Mouse (Mus musculus) midbrain, embryonic 11.5 days (tissue): ENCODE measurements around the gene Mrfap1. TPM values are rescaled to one million over a fixed set of nuclear protein-coding genes. Genes with fewer than 3 reads are reported as not detected.

Source experiments
- ATAC-seq: fragments of 200-750 bp; cut with Nextera tagmentation; 2 replicates; pipeline ENCODE4 v1.8.0; 2017; ENCODE audit warnings: moderate TSS enrichment, moderate library complexity; ENCODE audit not compliant: low FRiP score
- DNase-seq: peaks from one replicate; pipeline ENCODE4 v3.0.0; 2015; ENCODE audit warnings: low spot score; ENCODE audit errors: missing footprints
- H3K27ac ChIP-seq: fragments of 300-500 bp; sonication (generic); 2 replicates; pipeline ENCODE4 v1.5.1; 2014; ENCODE audit warnings: low read depth, low read length
- H3K27me3 ChIP-seq: fragments of 300-500 bp; sonication (generic); 2 replicates; pipeline ENCODE4 v1.6.1; 2014; ENCODE audit warnings: mild to moderate bottlenecking, low read length, moderate library complexity, mixed read lengths; ENCODE audit not compliant: control insufficient read depth, insufficient read depth
- H3K36me3 ChIP-seq: fragments of 300-500 bp; sonication (generic); 2 replicates; pipeline ENCODE4 v1.6.1; 2014; ENCODE audit warnings: mild to moderate bottlenecking, low read length, moderate library complexity, mixed read lengths; ENCODE audit not compliant: control insufficient read depth, insufficient read depth
- H3K4me1 ChIP-seq: fragments of 300-500 bp; sonication (generic); 2 replicates; pipeline ENCODE4 v1.6.1; 2014; ENCODE audit warnings: low read length; ENCODE audit not compliant: control insufficient read depth, insufficient read depth
- H3K4me2 ChIP-seq: fragments of 300-500 bp; sonication (generic); 2 replicates; pipeline ENCODE4 v1.6.1; 2014; ENCODE audit warnings: mild to moderate bottlenecking, moderate library complexity
- H3K4me3 ChIP-seq: fragments of 300-500 bp; sonication (generic); 2 replicates; pipeline ENCODE4 v1.5.1; 2014; ENCODE audit warnings: low read depth, low read length
- H3K9ac ChIP-seq: fragments of 300-500 bp; sonication (generic); 2 replicates; pipeline ENCODE4 v1.6.1; 2014; ENCODE audit warnings: low read length
- H3K9me3 ChIP-seq: fragments of 300-500 bp; sonication (generic); 2 replicates; pipeline ENCODE4 v1.6.1; 2016; ENCODE audit warnings: low read length; ENCODE audit not compliant: control insufficient read depth
- WGBS: fragments of 180-500 bp; shearing (Covaris S2); extraction: QIAGEN DNeasy Blood & Tissue Kit; methylation state at CpG from one replicate; pipeline ENCODE4 v1.1.7; 2014; 5-methylcytosine and 5-hydroxymethylcytosine counted together
- polyA plus RNA-seq: library from polyadenylated mRNA; unstranded; fragments of >200 nt; fragmentation: Nextera tagmentation; extraction: Ambion mirVana; gene quantifications from 2 replicates; pipeline ENCODE4 v1.2.1, GENCODE M21; 2014

The Mrfap1 gene
- polyA plus RNA-seq, 1 experiment from 2014 or later, result 615 TPM

DNA sequence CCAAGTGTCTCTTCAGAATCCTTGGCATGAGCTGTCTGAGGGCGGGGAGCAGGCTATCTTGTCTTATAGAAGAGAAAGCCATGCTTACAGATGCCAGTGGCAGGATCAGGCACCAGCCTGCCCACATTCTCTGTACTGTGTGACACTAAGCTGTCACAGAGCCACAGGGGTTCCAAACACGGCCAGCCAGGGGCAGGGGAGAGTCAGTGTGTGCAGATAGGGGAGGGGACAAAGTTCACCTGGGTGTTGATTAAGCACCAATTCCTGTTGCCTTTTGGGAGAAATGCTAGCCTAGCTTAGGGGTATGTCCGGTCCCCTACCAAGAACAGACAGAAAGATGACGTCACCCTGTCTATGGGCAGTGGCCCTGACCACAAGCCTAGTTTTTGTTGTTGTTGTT lies 32.5 kb upstream of the Mrfap1 start:
- 80% methylated on average over 4 of the region's 4 CpGs for WGBS

DNA sequence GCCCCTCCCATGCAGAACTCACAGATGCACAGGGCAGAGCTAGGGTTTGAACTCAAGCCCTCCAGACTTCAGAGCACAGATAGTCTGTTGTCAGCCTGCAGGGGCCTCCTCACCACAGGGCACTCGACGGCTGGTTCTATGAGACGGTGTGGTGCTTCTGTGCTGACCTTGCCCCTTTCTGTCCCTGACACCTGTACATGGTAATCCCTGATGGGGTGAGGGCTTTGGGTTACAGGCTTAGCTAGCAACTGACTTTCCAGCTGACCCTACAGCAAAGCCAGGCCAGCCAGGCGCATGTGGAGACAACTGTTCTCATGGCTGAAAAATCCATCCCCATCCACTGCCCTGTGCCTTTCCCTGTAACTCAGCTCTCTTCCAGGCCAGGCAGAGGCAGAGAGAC lies 26.3 kb upstream of the Mrfap1 start:
- Histone ChIP-seq H3K4me2 (no peak overlapping the region), H3K4me3 (no peak overlapping the region), H3K27ac (no peak overlapping the region), H3K36me3 (peaks cover 3% of the 10 kb centered on the region; the same call in 1 of the 2 replicates), H3K9ac (no peak overlapping the region), H3K4me1 (no peaks in the 10 kb centered on the region), H3K9me3 (no peaks in the 10 kb centered on the region), H3K27me3 (no peaks in the 10 kb centered on the region)
- DNase-seq (no peak), ATAC-seq (no peak)
- WGBS, result 90% methylated on average over 4 of the region's 4 CpGs

More for the DNA sequence above, 32.5 kb upstream of the Mrfap1 start:
- no peaks in the 10 kb centered on the region for H3K27me3 ChIP-seq
- no peak for ATAC-seq
- H3K4me3 ChIP-seq, result no peak overlapping the region
- no peaks in the 10 kb centered on the region for H3K36me3 ChIP-seq
- no peak overlapping the region for H3K27ac ChIP-seq
- no peaks in the 10 kb centered on the region for H3K9me3 ChIP-seq
- 0 out of 2 replicates have a peak overlapping the region, but pooled peaks have one; percentile 9 for H3K9ac ChIP-seq
- H3K4me1 ChIP-seq, result peaks cover 4% of the 10 kb centered on the region; the same call in 1 of the 2 replicates
- DNase-seq, result no peak
- H3K4me2 ChIP-seq, result no peak overlapping the region

DNA sequence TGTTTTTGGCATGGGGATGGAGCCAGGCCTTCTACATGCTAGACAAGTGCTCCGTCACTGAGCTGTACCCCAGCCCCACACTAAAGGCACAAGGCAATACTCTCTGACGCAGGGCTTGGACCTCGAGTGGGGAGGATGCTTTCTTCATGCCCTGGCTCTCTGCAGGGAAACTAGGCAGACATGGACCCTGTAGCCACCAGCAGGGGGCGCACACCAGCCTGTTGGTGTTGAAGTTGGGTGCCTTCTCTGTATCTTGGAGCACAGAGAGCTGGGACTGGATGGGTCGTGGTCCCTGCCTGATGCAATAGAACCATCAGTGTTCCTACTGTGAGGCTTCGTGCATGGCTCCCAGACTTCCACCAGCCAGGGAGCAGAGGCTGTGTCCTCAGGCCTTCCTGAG lies 23.6 kb upstream of the Mrfap1 start:
- H3K4me2 ChIP-seq, result no peak overlapping the region
- WGBS, result 42% methylated on average over 6 of the region's 6 CpGs
- no peak overlapping the region for H3K27ac ChIP-seq
- no peak overlapping the region for H3K4me3 ChIP-seq
- no peak for ATAC-seq
- no peaks in the 10 kb centered on the region for H3K4me1 ChIP-seq
- no peaks in the 10 kb centered on the region for H3K9me3 ChIP-seq
- peaks cover 3% of the 10 kb centered on the region; the same call in 1 of the 2 replicates for H3K36me3 ChIP-seq
- no peak for DNase-seq
- no peak overlapping the region for H3K9ac ChIP-seq
- no peaks in the 10 kb centered on the region for H3K27me3 ChIP-seq

- no peaks in the 10 kb centered on the region for H3K27me3 ChIP-seq
- no peaks in the 10 kb centered on the region for H3K4me1 ChIP-seq
- DNase-seq (no peak), ATAC-seq (no peak)
- H3K4me2 ChIP-seq, result no peak overlapping the region
- no peaks in the 10 kb centered on the region for H3K9me3 ChIP-seq
- 88% methylated on average over 5 of the region's 5 CpGs for WGBS
- no peak overlapping the region for H3K27ac ChIP-seq
- H3K9ac ChIP-seq, result no peak overlapping the region
- H3K4me3 ChIP-seq, result no peak overlapping the region
- peaks cover 3% of the 10 kb centered on the region; the same call in 1 of the 2 replicates for H3K36me3 ChIP-seq
Measured at GRCm38 (mm10) chr5:36819742-36820141, 23.2 kb upstream of the Mrfap1 start.

DNA sequence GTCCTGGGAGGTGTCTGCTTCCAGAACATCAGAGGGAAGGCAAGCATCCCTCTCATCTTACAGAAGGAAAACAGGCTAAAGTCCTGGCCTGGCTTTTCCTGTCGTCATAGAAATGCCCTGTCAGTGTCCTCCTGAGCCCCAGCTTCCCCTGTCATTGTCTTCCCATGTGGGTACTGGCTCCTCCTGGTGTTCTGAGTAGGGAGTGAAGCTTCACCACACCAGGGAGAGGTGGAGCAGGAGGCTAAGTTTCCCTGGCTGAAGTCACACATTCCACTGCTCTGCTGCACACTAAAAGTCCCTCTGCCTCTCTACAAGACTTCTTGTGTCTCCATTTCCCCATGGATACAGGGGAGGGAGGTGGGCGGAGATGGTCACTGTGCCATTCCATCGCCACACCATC lies 21.2 kb upstream of the Mrfap1 start:
- DNase-seq (no peak), ATAC-seq (no peak)
- H3K9ac ChIP-seq, result no peak overlapping the region
- H3K27me3 ChIP-seq, result no peaks in the 10 kb centered on the region
- H3K9me3 ChIP-seq, result no peaks in the 10 kb centered on the region
- WGBS, result 65% methylated on average over 3 of the region's 3 CpGs
- H3K4me2 ChIP-seq, result no peak overlapping the region
- H3K36me3 ChIP-seq, result no peaks in the 10 kb centered on the region
- H3K27ac ChIP-seq, result no peak overlapping the region
- H3K4me3 ChIP-seq, result no peak overlapping the region
- H3K4me1 ChIP-seq, result no peaks in the 10 kb centered on the region

DNA sequence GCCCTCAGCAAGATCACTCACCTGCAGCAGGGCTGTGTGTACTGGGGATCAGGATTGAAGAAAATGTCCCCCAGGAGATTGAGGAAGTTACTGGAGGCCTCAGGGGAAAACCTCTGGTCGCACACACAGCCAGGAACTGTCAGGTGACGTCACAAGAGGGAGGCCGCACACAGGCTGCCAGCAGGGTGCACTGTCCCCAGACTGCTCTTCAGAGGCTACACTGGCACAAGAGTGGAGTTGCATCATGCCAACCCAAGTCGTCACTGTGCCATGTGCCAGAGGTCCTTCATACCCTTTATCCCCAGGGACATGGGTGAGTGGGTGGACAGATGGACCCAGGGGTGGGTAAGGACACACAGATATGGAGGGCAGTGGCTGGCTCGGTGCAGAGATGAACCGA lies 18.0 kb upstream of the Mrfap1 start:
- H3K36me3 ChIP-seq, result no peaks in the 10 kb centered on the region
- no peaks in the 10 kb centered on the region for H3K9me3 ChIP-seq
- no peak overlapping the region for H3K4me2 ChIP-seq
- no peak overlapping the region for H3K4me3 ChIP-seq
- 79% methylated on average over 6 of the region's 6 CpGs for WGBS
- ATAC-seq (no peak), DNase-seq (no peak)
- no peak overlapping the region for H3K9ac ChIP-seq
- H3K27ac ChIP-seq, result no peak overlapping the region
- H3K27me3 ChIP-seq, result no peaks in the 10 kb centered on the region
- H3K4me1 ChIP-seq, result no peaks in the 10 kb centered on the region

- DNase-seq (peak; percentile 96), ATAC-seq (peak; percentile 68; the same call in 1 of the 2 replicates)
- no peaks in the 10 kb centered on the region for H3K27me3 ChIP-seq
- no peak overlapping the region for H3K9ac ChIP-seq
- no peak overlapping the region for H3K27ac ChIP-seq
- no peak overlapping the region for H3K4me3 ChIP-seq
- WGBS, result 28% methylated on average over 3 of the region's 3 CpGs
- no peak overlapping the region for H3K4me2 ChIP-seq
- H3K4me1 ChIP-seq, result no peaks in the 10 kb centered on the region
- H3K36me3 ChIP-seq, result no peaks in the 10 kb centered on the region
- H3K9me3 ChIP-seq, result no peaks in the 10 kb centered on the region
Measured at GRCm38 (mm10) chr5:36811413-36811812, 14.8 kb upstream of the Mrfap1 start.

DNA sequence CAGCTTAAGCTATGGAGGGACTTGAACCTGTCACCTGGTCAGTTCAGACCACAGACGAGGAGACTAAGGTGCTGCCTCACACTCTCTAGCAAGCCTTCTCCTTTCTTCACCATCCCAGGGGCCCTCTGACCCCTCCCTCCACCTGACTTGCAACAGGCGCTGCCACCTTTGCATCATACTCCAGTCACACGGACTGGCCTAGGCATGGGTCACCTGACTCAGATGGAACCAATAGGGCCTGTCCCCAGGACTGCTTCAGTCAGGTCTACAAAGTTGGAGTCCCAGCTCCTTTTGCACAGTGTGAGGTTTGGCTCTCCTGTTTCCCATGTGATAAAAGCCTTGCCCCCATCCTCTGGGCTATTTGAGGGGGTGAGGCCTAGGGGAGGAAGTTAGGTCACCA lies 14.1 kb upstream of the Mrfap1 start:
- Histone ChIP-seq H3K4me1 (no peaks in the 10 kb centered on the region), H3K27me3 (no peaks in the 10 kb centered on the region), H3K9ac (no peak overlapping the region), H3K9me3 (no peaks in the 10 kb centered on the region), H3K4me2 (no peak overlapping the region), H3K36me3 (no peaks in the 10 kb centered on the region), H3K4me3 (no peak overlapping the region), H3K27ac (no peak overlapping the region)
- ATAC-seq (no peak; the same call in 1 of the 2 replicates), DNase-seq (no peak)
- 87% methylated on average over 3 of the region's 3 CpGs for WGBS

DNA sequence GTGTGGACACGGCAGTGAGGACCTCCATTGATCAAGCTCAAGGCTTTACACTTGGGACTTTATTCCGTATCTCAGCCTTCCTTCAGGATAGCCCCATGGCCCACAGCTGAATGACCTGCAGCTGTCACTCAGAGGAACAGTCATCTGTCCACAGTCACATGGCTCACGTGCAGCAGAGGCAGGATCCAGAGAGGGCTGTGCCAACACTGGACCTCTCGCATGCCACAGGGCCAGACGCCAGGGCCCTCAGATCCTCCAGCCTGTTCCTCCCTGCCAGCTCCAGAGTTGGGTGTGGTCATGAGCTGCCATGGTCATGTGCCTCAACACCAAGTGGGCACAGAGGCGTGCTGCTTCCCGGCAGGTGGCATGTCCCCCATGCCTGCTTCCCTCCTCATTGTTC lies 12.6 kb upstream of the Mrfap1 start:
- no peaks in the 10 kb centered on the region for H3K27me3 ChIP-seq
- no peak overlapping the region for H3K27ac ChIP-seq
- no peaks in the 10 kb centered on the region for H3K9me3 ChIP-seq
- ATAC-seq (no peak), DNase-seq (no peak)
- H3K9ac ChIP-seq, result no peak overlapping the region
- 89% methylated on average over 7 of the region's 7 CpGs for WGBS
- H3K4me3 ChIP-seq, result no peak overlapping the region
- H3K4me1 ChIP-seq, result no peaks in the 10 kb centered on the region
- no peak overlapping the region for H3K4me2 ChIP-seq
- no peaks in the 10 kb centered on the region for H3K36me3 ChIP-seq

- Histone ChIP-seq H3K36me3 (no peaks in the 10 kb centered on the region), H3K4me2 (no peak overlapping the region), H3K27ac (no peak overlapping the region), H3K9ac (no peak overlapping the region), H3K27me3 (no peaks in the 10 kb centered on the region), H3K4me3 (no peak overlapping the region), H3K4me1 (no peaks in the 10 kb centered on the region), H3K9me3 (no peaks in the 10 kb centered on the region)
- DNase-seq, result no peak
- WGBS, result 26% methylated on average over 5 of the region's 5 CpGs
- ATAC-seq, result no peak
Measured at GRCm38 (mm10) chr5:36807106-36807505, 10.5 kb upstream of the Mrfap1 start.
